Mouse (Mus musculus) midbrain, postnatal 0 days (tissue): ENCODE measurements around the gene Dnajc16. TPM values are rescaled to one million over a fixed set of nuclear protein-coding genes. Genes with fewer than 3 reads are reported as not detected.

ENCODE experiments used
- ATAC-seq: fragments of 200-750 bp; cut with Nextera tagmentation; 2 replicates; pipeline ENCODE4 v1.8.0; 2017; ENCODE audit warnings: moderate number of reproducible peaks, mild to moderate bottlenecking, moderate TSS enrichment, moderate library complexity; ENCODE audit not compliant: low FRiP score
- DNase-seq: peaks from one replicate; pipeline ENCODE4 v3.0.0-alpha.2; 2015; ENCODE audit warnings: low spot score
- H3K27ac ChIP-seq: fragments of 300-500 bp; sonication (generic); 2 replicates; pipeline ENCODE4 v1.5.1; 2014; ENCODE audit warnings: low read depth, mild to moderate bottlenecking, low read length, mixed read lengths
- H3K27me3 ChIP-seq: fragments of 300-500 bp; sonication (generic); 2 replicates; pipeline ENCODE4 v1.6.1; 2014; ENCODE audit warnings: low read length, control low read depth, mixed read lengths; ENCODE audit not compliant: insufficient read depth
- H3K36me3 ChIP-seq: fragments of 300-500 bp; sonication (generic); 2 replicates; pipeline ENCODE4 v1.6.1; 2014; ENCODE audit warnings: low read length, control low read depth, mixed read lengths; ENCODE audit not compliant: insufficient read depth
- H3K4me1 ChIP-seq: fragments of 300-500 bp; sonication (generic); 2 replicates; pipeline ENCODE4 v1.6.1; 2014; ENCODE audit warnings: mild to moderate bottlenecking, control low read depth, antibody characterized with exemption, low read length, mixed read lengths; ENCODE audit not compliant: insufficient read depth
- H3K4me2 ChIP-seq: fragments of 300-500 bp; sonication (generic); 2 replicates; pipeline ENCODE4 v1.6.1; 2014; ENCODE audit warnings: low read depth, mild to moderate bottlenecking, low read length, mixed read lengths; ENCODE audit not compliant: poor library complexity, severe bottlenecking
- H3K4me3 ChIP-seq: fragments of 300-500 bp; sonication (generic); 2 replicates; pipeline ENCODE4 v1.5.1; 2014; ENCODE audit warnings: low read depth, mild to moderate bottlenecking, low read length, moderate library complexity
- H3K9ac ChIP-seq: fragments of 300-500 bp; sonication (generic); replicated peaks from 2 replicates; pipeline ENCODE4 v1.6.1; 2014; ENCODE audit warnings: mild to moderate bottlenecking, low read length, moderate library complexity, mixed read lengths; ENCODE audit not compliant: poor library complexity, severe bottlenecking
- H3K9me3 ChIP-seq: fragments of 300-500 bp; sonication (generic); 2 replicates; pipeline ENCODE4 v1.6.1; 2016; ENCODE audit warnings: low read length, control low read depth
- CTCF ChIP-seq: IDR thresholded peaks from 2 replicates; pipeline ENCODE4 v1.5.1; 2016; ENCODE audit warnings: antibody characterized with exemption, mild to moderate bottlenecking
- WGBS: fragments of 180-500 bp; shearing (Covaris S2); extraction: QIAGEN DNeasy Blood & Tissue Kit; methylation state at CpG from one replicate; pipeline ENCODE4 v1.1.7; 2014; 5-methylcytosine and 5-hydroxymethylcytosine counted together
- polyA plus RNA-seq: library from polyadenylated mRNA; unstranded; fragments of >200 nt; fragmentation: Nextera tagmentation; extraction: Ambion mirVana; gene quantifications from 2 replicates; pipeline ENCODE4 v1.2.1, GENCODE M21; 2015
- total RNA-seq: library from RNA; depleted of rRNA; stranded (reverse); fragments of >200 nt; gene quantifications from 2 replicates; pipeline ENCODE4 v1.2.3, GENCODE M21; 2014

Gene Dnajc16
- total and polyA plus RNA-seq, 2 experiments from 2014 or later = 7.2 to 18.2 TPM

GRCm38 (mm10) chr4:141818861-141819260 lies 28.1 kb upstream of the Dnajc16 start:
- H3K4me1 ChIP-seq = no peaks in the 10 kb centered on the region
- H3K27me3 ChIP-seq = no peaks in the 10 kb centered on the region
- no peaks in the 10 kb centered on the region for H3K9me3 ChIP-seq
- no peak overlapping the region for H3K9ac ChIP-seq
- H3K36me3 ChIP-seq = peaks cover 5% of the 10 kb centered on the region; the same call in 1 of the 2 replicates
- H3K27ac ChIP-seq = no peak overlapping the region
- no peak for TF ChIP-seq CTCF
- H3K4me2 ChIP-seq = no peak overlapping the region
- no peak for DNase-seq
- H3K4me3 ChIP-seq = no peak overlapping the region
- no peak for ATAC-seq
- WGBS = 93% methylated on average over 13 of the region's 13 CpGs

- ATAC-seq = no peak
- H3K4me1 ChIP-seq = no peaks in the 10 kb centered on the region
- no peaks in the 10 kb centered on the region for H3K9me3 ChIP-seq
- peaks cover 14% of the 10 kb centered on the region for H3K36me3 ChIP-seq
- WGBS = 51% methylated on average over 10 of the region's 10 CpGs
- no peak overlapping the region for H3K27ac ChIP-seq
- no peak for TF ChIP-seq CTCF
- H3K4me2 ChIP-seq = no peak overlapping the region
- no peaks in the 10 kb centered on the region for H3K27me3 ChIP-seq
- DNase-seq = no peak
- no peak overlapping the region for H3K9ac ChIP-seq
- no peak overlapping the region for H3K4me3 ChIP-seq
Measured at GRCm38 (mm10) chr4:141817706-141818105, 27.0 kb upstream of the Dnajc16 start.

GRCm38 (mm10) chr4:141816776-141817655 lies 26.3 kb upstream of the Dnajc16 start:
- Histone ChIP-seq H3K27ac (no peak overlapping the region), H3K4me3 (no peak overlapping the region), H3K27me3 (no peaks in the 10 kb centered on the region), H3K9me3 (no peaks in the 10 kb centered on the region), H3K36me3 (peaks cover 21% of the 10 kb centered on the region), H3K4me2 (no peak overlapping the region), H3K4me1 (no peaks in the 10 kb centered on the region), H3K9ac (no peak overlapping the region)
- ATAC-seq = no peak
- TF ChIP-seq CTCF = no peak
- WGBS = 59% methylated on average over 14 of the region's 14 CpGs
- DNase-seq = no peak

- DNase-seq (peak; percentile 26), ATAC-seq (no peak)
- H3K9me3 ChIP-seq = no peaks in the 10 kb centered on the region
- H3K4me2 ChIP-seq = no peak overlapping the region
- no peaks in the 10 kb centered on the region for H3K27me3 ChIP-seq
- H3K27ac ChIP-seq = no peak overlapping the region
- TF ChIP-seq CTCF = no peak
- no peak overlapping the region for H3K4me3 ChIP-seq
- peaks cover 28% of the 10 kb centered on the region for H3K36me3 ChIP-seq
- WGBS = 71% methylated on average over 7 of the region's 7 CpGs
- H3K4me1 ChIP-seq = no peaks in the 10 kb centered on the region
- no peak overlapping the region for H3K9ac ChIP-seq
Measured at GRCm38 (mm10) chr4:141816267-141816666, 25.5 kb upstream of the Dnajc16 start.

- Histone ChIP-seq H3K9me3 (no peaks in the 10 kb centered on the region), H3K4me1 (no peaks in the 10 kb centered on the region), H3K36me3 (peaks cover 73% of the 10 kb centered on the region), H3K9ac (no peak overlapping the region), H3K4me3 (no peak overlapping the region), H3K4me2 (no peak overlapping the region), H3K27ac (no peak overlapping the region), H3K27me3 (no peaks in the 10 kb centered on the region)
- ATAC-seq (no peak), DNase-seq (no peak)
- WGBS = 96% methylated on average over 7 of the region's 7 CpGs
- TF ChIP-seq CTCF = no peak
Measured at GRCm38 (mm10) chr4:141811375-141811774, 20.6 kb upstream of the Dnajc16 start.

- TF ChIP-seq CTCF = no peak
- ATAC-seq = no peak
- Histone ChIP-seq H3K4me1 (no peaks in the 10 kb centered on the region), H3K27ac (no peak overlapping the region), H3K9ac (no peak overlapping the region), H3K4me2 (no peak overlapping the region), H3K27me3 (no peaks in the 10 kb centered on the region), H3K4me3 (no peak overlapping the region), H3K36me3 (peaks cover 77% of the 10 kb centered on the region), H3K9me3 (no peaks in the 10 kb centered on the region)
- WGBS = 98% methylated on average over 2 of the region's 2 CpGs
- DNase-seq = no peak
Measured at GRCm38 (mm10) chr4:141810975-141811374, 20.2 kb upstream of the Dnajc16 start.
